Mouse (Mus musculus) left cerebral cortex, postnatal 25 days (tissue): ENCODE data around the gene Pck1. TPM values are rescaled to one million over a fixed set of nuclear protein-coding genes. Genes with fewer than 3 reads are reported as not detected.

Source experiments
- DNase-seq, 2 experiments: peaks; one replicate each; pipeline ENCODE4 v3.0.0; 2022; ENCODE audit warnings: low spot score in 2 of 2, mixed read lengths in 1 of 2
- intact Hi-C: fragments of 180-260 bp; cut with DNase I; formaldehyde crosslinking; loops from one replicate; pipeline ENCODE4 v1.15.1; 2025
- total RNA-seq, 2 experiments: library from RNA; stranded (reverse); gene quantifications; 2 replicates each; pipeline ENCODE4 v1.2.3; 2021

Gene Pck1
- total RNA-seq, 2 experiments from 2014 or later = not detected

GRCm38 (mm10) chr2:173145808-173146207, 7.0 kb upstream of the Pck1 start:
- intact Hi-C loops = no loop called here
- DNase-seq = no peak

DNA sequence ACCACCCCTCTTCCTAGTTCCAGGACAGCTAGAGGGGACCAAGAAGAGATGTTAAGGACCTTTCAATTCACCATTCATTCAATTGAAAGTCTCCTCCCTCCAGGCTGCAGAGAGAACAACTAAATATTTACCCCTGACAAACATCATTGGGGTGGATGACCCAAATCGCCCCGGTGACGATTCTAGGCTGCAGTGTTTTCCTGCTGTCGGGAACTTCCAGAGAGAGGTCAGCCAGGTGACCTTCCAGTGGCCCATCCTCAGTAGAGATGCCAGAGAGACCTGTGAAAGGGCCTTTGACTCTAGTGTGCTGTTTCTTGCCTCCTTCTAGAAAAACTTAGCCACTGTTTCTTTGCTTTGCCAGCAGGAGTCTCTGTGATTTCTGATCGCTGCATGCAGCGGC, 6.1 kb upstream of the Pck1 start:
- intact Hi-C loops = no loop called here
- no peak for DNase-seq

DNA sequence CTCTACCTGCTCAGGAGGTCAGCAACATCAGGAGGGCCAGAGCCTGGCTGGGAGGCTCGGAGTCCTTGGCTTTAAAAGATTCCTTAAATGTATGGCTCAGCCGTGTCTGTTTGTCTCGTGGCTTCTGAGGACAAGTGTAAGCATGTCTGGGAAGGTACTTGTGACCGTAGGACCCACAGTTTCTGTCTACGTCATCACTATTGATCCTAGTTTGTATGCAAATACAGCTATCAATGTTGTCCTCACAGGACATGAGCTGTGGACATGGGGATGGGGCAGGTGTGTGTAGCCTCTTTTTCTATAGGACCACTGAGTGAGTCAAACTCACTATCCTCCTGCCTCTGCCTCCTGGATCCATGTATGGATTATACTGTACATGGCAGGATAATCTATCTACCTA, 4.8 kb upstream of the Pck1 start:
- intact Hi-C loops = no loop called here
- no peak for DNase-seq

GRCm38 (mm10) chr2:173151352-173151751, 1.5 kb upstream of the Pck1 start:
- no peak for DNase-seq
- intact Hi-C loops = no loop called here

- intact Hi-C loops = no loop called here
Measured at GRCm38 (mm10) chr2:173151784-173152284, 1.0 kb upstream of the Pck1 start.

DNA sequence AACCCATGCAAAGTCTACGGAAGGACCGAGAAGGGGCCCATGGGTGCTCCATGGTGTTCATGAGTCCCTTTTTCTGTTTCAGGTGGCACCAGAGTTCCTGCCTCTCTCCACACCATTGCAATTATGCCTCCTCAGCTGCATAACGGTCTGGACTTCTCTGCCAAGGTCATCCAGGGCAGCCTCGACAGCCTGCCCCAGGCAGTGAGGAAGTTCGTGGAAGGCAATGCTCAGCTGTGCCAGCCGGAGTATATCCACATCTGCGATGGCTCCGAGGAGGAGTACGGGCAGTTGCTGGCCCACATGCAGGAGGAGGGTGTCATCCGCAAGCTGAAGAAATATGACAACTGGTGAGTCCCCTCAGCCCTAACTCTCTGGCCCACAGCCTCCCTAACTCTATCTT, 418 bp downstream of the Pck1 start:
- intact Hi-C loops = no loop called here
- DNase-seq = no peak

More at GRCm38 (mm10) chr2:173151784-173152284, 1.0 kb upstream of the Pck1 start:
- DNase-seq = no peak

DNA sequence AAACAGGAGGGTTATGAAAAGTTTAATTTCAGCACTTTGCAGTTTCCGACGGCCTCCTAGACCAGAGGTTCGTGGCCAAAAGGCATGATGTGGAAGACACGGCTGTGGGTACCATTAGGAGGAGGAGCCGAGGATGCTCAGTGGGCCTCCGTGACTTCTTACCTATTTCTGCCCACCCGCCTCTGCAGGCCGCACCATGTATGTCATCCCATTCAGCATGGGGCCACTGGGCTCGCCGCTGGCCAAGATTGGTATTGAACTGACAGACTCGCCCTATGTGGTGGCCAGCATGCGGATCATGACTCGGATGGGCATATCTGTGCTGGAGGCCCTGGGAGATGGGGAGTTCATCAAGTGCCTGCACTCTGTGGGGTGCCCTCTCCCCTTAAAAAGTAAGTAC, 1.7 kb downstream of the Pck1 start:
- intact Hi-C loops = no loop called here
- no peak for DNase-seq

GRCm38 (mm10) chr2:173154962-173155361, 2.1 kb downstream of the Pck1 start:
- intact Hi-C loops = no loop called here
- DNase-seq = no peak

- intact Hi-C loops = no loop called here
Measured at GRCm38 (mm10) chr2:173155907-173156306, 3.1 kb downstream of the Pck1 start.

DNA sequence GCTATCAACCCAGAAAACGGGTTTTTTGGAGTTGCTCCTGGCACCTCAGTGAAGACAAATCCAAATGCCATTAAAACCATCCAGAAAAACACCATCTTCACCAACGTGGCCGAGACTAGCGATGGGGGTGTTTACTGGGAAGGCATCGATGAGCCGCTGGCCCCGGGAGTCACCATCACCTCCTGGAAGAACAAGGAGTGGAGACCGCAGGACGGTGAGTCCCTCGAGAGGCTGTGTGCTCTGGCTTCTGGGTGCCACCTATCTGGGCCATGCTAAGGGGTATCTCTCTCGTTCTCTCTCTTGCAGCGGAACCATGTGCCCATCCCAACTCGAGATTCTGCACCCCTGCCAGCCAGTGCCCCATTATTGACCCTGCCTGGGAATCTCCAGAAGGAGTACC, 4.1 kb downstream of the Pck1 start:
- intact Hi-C loops = no loop called here
- no peak for DNase-seq

More at GRCm38 (mm10) chr2:173155907-173156306, 3.1 kb downstream of the Pck1 start:
- DNase-seq = no peak

- intact Hi-C loops = no loop called here
- DNase-seq = no peak
Measured at GRCm38 (mm10) chr2:173157376-173157775, 4.5 kb downstream of the Pck1 start.

GRCm38 (mm10) chr2:173157871-173158270, 5.0 kb downstream of the Pck1 start:
- DNase-seq = no peak
- intact Hi-C loops = no loop called here

- no peak for DNase-seq
- intact Hi-C loops = no loop called here
Measured at GRCm38 (mm10) chr2:173158390-173159055, 5.7 kb downstream of the Pck1 start.

DNA sequence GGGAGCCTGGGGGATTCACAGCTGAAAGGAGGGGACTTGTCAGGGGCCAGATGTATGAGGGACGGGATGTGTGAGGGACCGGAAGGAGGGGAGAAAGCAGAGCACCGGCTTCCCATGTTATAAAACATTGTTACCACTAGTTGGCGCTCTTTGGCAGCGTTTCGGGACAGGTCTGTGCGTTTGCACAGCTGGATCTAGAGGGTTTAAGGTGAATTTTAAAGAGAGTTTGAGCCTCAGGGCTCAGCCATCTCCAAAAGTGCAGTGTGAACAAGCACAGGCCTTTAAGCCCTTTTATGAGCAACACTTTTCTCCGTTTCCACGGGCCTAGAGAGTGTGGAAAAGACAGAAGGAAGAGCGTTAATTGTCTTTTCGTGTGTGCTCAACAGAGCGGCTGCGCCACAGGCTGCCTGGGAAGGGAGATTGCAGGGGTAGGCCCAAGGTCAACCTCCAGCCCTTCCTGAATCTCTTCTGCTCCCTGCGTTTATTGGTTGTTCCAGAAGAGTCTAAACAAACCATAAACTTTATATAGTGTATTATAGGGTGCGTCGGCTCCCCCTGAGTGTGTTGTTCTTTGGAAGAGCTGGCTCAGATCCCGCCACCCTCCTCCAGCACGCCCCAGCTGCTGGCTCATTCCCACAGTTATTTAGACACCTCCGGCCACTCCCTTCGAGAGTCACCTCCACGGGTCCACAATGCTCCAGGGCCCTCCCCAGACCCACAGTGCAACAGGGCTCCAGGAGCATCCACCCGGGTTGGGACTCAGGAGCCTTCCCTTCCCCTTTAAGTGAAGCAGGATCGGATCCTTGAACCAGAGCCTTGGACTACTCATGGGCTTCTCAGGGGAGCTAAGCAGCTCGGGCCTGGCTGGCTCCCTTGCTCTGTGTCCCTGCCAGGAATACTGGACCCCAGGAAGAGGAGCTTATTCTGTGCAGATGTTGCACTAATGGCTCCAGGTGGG, 6.8 kb downstream of the Pck1 start:
- intact Hi-C loops = no loop called here
- peak; percentile 39 to 51 for DNase-seq

- intact Hi-C loops = no loop called here
- DNase-seq = no peak
Measured at GRCm38 (mm10) chr2:173163380-173163779, 10.5 kb downstream of the Pck1 start.

DNA sequence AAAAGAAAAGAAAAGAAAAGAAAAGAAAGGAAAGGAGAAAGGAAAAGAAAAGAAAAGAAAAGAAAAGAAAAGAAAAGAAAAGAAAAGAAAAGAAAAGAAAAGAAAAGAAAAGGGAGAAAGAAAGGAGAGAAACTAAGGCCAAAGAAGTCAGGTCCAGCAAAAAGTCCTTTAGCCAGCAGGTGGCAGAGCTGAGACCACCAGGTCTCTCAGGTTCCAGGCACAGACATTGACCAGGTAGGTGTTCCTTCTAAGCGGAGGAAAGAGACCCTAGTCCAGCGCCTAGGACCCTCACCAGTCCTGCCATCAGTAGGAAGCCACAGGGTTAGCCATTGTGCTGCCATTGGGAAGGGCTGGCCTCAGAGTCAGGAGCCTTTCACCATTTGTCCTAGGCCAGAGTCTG, 11.5 kb downstream of the Pck1 start:
- DNase-seq = no peak

GRCm38 (mm10) chr2:173164946-173165345, 12.1 kb downstream of the Pck1 start:
- DNase-seq = no peak
- intact Hi-C loops = no loop called here

More for the DNA sequence above, 11.5 kb downstream of the Pck1 start:
- intact Hi-C loops = no loop called here

- DNase-seq = no peak
- intact Hi-C loops = no loop called here
Measured at GRCm38 (mm10) chr2:173165357-173165756, 12.5 kb downstream of the Pck1 start.

GRCm38 (mm10) chr2:173168411-173168851, 15.6 kb downstream of the Pck1 start:
- peak; percentile 16 to 56 for DNase-seq
- intact Hi-C loops = no loop called here

- intact Hi-C loops = no loop called here
- DNase-seq = no peak
Measured at GRCm38 (mm10) chr2:173170081-173170480, 17.2 kb downstream of the Pck1 start.

GRCm38 (mm10) chr2:173170715-173171114, 17.9 kb downstream of the Pck1 start:
- intact Hi-C loops = no loop called here
- no peak for DNase-seq
